Mouse (Mus musculus): ENCODE measurements at regions not wholly inside any gene's neighbourhood (a gene's known extent, or its start where the extent isn't known, plus 50 kb on each side); places are given as distances from the start of the nearest gene placed in this dataset.

DNA sequence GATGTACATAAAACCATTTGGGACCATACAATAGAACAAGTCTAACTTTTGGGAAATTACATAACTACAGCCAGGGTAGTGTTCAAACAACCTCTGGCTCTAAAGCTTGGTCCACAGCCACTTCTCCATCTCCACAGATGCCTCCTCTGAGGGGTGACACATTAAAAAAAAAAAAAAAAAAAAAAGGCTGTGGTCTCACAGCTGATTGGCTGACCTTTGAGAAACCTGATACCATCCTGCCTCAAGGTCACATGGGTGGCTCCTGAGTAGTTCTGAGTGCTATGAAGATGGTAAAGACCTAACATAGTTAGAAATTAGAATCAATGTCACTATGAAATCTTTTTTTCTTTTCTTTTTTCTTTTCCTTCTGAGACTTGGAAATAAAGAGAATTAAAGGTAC, 102.4 kb downstream of the Tmem182 start:
- H3K4me3 ChIP-seq (ENCODE audit: insufficient read depth, low read depth, low read length) = no peak overlapping the region
- H3K27ac ChIP-seq (ENCODE audit: insufficient read depth, low read depth, low read length) = no peak overlapping the region
- TF ChIP-seq CTCF (conservative IDR thresholded peaks at IDR 0.05; ENCODE audit: insufficient read depth, insufficient read length, low read depth, low read length) = no peak
- TF ChIP-seq POLR2A (IDR thresholded peaks at IDR 0.05; ENCODE audit: low read depth, low read length) = no peak
- no peaks in the 10 kb centered on the region for H3K4me1 ChIP-seq (ENCODE audit: control insufficient read depth, insufficient read depth, low read length)
- H3K36me3 ChIP-seq (ENCODE audit: control insufficient read depth, insufficient read depth, low read length) = no peaks in the 10 kb centered on the region
- no peaks in the 10 kb centered on the region for H3K27me3 ChIP-seq (replicated peaks; ENCODE audit: control insufficient read depth, insufficient read depth, low read length)
- DNase-seq = no peak

DNA sequence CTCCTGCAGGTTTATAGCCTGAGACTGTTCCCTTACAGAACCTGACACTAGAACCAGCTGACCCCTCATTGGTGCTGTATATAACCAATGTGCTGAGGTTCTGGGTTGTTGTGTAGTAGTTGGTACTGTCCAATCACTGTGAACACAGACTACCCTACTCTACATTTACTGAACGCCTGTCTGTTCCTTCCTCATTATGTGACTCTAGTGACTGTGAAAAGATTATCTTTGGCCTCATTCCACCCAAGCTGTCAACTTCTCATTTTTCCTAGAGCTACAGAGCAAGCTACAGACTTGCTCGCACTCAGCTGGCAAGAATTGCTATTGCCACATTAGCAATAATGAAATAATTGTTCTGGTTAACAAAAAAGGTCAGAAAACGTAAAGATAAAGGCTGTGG, 108.2 kb downstream of the Tmem182 start:
- TF ChIP-seq CTCF (conservative IDR thresholded peaks at IDR 0.05; ENCODE audit: insufficient read depth, insufficient read length, low read depth, low read length) = no peak
- TF ChIP-seq POLR2A (IDR thresholded peaks at IDR 0.05; ENCODE audit: low read depth, low read length) = no peak
- H3K27ac ChIP-seq (ENCODE audit: insufficient read depth, low read depth, low read length) = no peak overlapping the region
- no peaks in the 10 kb centered on the region for H3K27me3 ChIP-seq (replicated peaks; ENCODE audit: control insufficient read depth, insufficient read depth, low read length)
- whole genome bisulfite sequencing = 56% methylated on average over 3 of the region's 3 CpGs
- no peaks in the 10 kb centered on the region for H3K4me1 ChIP-seq (ENCODE audit: control insufficient read depth, insufficient read depth, low read length)
- no peak for DNase-seq
- no peak overlapping the region for H3K4me3 ChIP-seq (ENCODE audit: insufficient read depth, low read depth, low read length)
- H3K36me3 ChIP-seq (ENCODE audit: control insufficient read depth, insufficient read depth, low read length) = no peaks in the 10 kb centered on the region

DNA sequence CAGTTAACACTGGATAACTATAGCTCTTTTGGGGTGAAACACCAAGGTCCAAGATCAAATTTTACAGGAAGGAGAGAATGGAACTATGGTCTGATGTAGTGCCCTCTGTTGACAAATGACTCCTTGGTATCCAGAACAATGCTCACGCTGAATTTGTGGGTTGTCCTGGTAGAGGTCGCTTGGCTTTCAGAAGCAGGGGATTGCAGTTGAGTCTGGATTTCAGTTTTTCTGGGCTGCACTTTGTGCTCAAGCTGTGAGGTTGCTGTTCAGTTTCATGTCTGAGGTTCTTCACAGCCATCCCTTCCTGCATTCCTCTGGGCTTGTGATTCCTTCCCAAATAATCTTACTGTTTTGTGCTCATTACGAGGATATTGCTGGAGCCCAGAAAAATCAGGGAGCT, 118.9 kb downstream of the Tmem182 start:
- WGBS = 26% methylated on average over 3 of the region's 3 CpGs
- H3K27ac ChIP-seq (ENCODE audit: insufficient read depth, low read depth, low read length) = peak overlapping the region; percentile 99

DNA sequence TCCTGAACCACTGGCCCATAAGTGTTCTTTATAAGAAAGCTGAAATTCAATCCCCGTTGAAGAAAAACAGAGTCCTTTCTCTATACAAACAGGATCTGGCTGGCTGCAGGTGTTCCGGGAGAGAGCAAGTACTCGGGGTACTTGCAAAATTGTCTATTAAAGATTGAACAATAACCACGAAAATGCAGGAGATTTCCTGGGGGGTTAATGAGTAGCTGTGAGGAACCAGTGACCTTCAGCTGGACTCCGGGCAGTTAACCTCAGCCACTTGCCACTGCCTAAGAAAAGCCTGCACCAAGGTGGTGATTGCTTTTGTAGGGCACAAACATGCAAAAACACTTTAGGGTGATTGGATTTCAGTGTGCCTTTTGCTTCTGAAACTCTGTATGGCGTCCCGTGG, 119.4 kb downstream of the Tmem182 start:
- H3K36me3 ChIP-seq (ENCODE audit: control insufficient read depth, insufficient read depth, low read length) = no peaks in the 10 kb centered on the region
- H3K27me3 ChIP-seq (replicated peaks; ENCODE audit: control insufficient read depth, insufficient read depth, low read length) = no peaks in the 10 kb centered on the region
- peak; percentile 95 for DNase-seq
- TF ChIP-seq CTCF (conservative IDR thresholded peaks at IDR 0.05; ENCODE audit: insufficient read depth, insufficient read length, low read depth, low read length) (no peak), POLR2A (IDR thresholded peaks at IDR 0.05; ENCODE audit: low read depth, low read length) (no peak)
- WGBS = 24% methylated on average over 7 of the region's 7 CpGs
- H3K4me1 ChIP-seq (ENCODE audit: control insufficient read depth, insufficient read depth, low read length) = peaks cover 23% of the 10 kb centered on the region
- H3K27ac ChIP-seq (ENCODE audit: insufficient read depth, low read depth, low read length) = peak overlapping the region; percentile 99
- no peak overlapping the region for H3K4me3 ChIP-seq (ENCODE audit: insufficient read depth, low read depth, low read length)

More for the DNA sequence above, 118.9 kb downstream of the Tmem182 start:
- peak; percentile 63 for DNase-seq
- H3K36me3 ChIP-seq (ENCODE audit: control insufficient read depth, insufficient read depth, low read length) = no peaks in the 10 kb centered on the region
- TF ChIP-seq CTCF (conservative IDR thresholded peaks at IDR 0.05; ENCODE audit: insufficient read depth, insufficient read length, low read depth, low read length) (no peak), POLR2A (IDR thresholded peaks at IDR 0.05; ENCODE audit: low read depth, low read length) (no peak)
- no peaks in the 10 kb centered on the region for H3K27me3 ChIP-seq (replicated peaks; ENCODE audit: control insufficient read depth, insufficient read depth, low read length)
- H3K4me3 ChIP-seq (ENCODE audit: insufficient read depth, low read depth, low read length) = no peak overlapping the region
- H3K4me1 ChIP-seq (ENCODE audit: control insufficient read depth, insufficient read depth, low read length) = peaks cover 23% of the 10 kb centered on the region

DNA sequence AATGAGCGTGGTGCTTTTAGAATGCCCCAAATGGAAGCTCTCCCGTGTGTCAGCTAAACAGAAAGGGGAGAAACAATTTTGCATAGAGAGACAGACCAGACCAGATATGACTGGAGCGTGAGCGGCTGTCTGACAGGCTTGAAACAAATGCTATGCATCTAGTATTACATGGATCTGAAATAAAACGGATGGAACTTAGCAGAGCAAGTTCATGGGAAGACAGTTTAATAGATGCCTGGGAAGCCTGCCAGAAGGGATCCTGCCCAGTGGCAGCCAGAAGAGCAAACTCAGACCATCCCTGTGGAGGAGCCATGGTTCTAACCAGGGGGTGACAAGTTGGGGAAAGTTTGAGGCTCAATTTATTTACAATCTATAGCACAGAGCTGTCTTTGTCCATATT, 126.0 kb downstream of the Tmem182 start:
- Histone ChIP-seq H3K27ac (ENCODE audit: insufficient read depth, low read depth, low read length) (no peak overlapping the region), H3K4me3 (ENCODE audit: insufficient read depth, low read depth, low read length) (no peak overlapping the region), H3K27me3 (replicated peaks; ENCODE audit: control insufficient read depth, insufficient read depth, low read length) (no peaks in the 10 kb centered on the region), H3K4me1 (ENCODE audit: control insufficient read depth, insufficient read depth, low read length) (peaks cover 3% of the 10 kb centered on the region), H3K36me3 (ENCODE audit: control insufficient read depth, insufficient read depth, low read length) (no peaks in the 10 kb centered on the region)
- TF ChIP-seq POLR2A (IDR thresholded peaks at IDR 0.05; ENCODE audit: low read depth, low read length) (no peak), CTCF (conservative IDR thresholded peaks at IDR 0.05; ENCODE audit: insufficient read depth, insufficient read length, low read depth, low read length) (no peak)
- peak; percentile 24 for DNase-seq
- WGBS = 41% methylated on average over 5 of the region's 5 CpGs

DNA sequence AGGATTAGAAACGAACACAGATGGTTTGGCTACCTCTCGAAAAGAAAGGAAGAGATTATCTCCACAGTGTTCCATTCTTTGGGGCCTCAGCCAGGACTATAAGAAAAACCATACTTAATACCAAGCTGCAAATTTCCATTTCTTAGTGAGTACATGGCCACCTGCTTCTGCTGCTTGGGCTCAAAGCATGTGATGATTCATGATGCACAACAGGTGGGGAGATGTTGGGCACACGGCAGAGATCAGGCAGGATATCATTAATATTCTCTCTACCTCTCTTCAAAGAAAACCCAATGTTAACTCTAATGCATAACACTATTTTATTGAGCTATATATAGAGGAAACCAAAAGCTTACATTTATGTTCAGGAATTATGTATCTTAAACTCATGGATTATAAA, 131.3 kb downstream of the Tmem182 start:
- DNase-seq = no peak
- Histone ChIP-seq H3K27me3 (replicated peaks; ENCODE audit: control insufficient read depth, insufficient read depth, low read length) (no peaks in the 10 kb centered on the region), H3K4me3 (ENCODE audit: insufficient read depth, low read depth, low read length) (no peak overlapping the region), H3K4me1 (ENCODE audit: control insufficient read depth, insufficient read depth, low read length) (no peaks in the 10 kb centered on the region), H3K27ac (ENCODE audit: insufficient read depth, low read depth, low read length) (no peak overlapping the region), H3K36me3 (ENCODE audit: control insufficient read depth, insufficient read depth, low read length) (no peaks in the 10 kb centered on the region)
- no peak for TF ChIP-seq POLR2A (IDR thresholded peaks at IDR 0.05; ENCODE audit: low read depth, low read length)
- no peak for TF ChIP-seq CTCF (conservative IDR thresholded peaks at IDR 0.05; ENCODE audit: insufficient read depth, insufficient read length, low read depth, low read length)
- 82% methylated on average over 3 of the region's 3 CpGs for WGBS

DNA sequence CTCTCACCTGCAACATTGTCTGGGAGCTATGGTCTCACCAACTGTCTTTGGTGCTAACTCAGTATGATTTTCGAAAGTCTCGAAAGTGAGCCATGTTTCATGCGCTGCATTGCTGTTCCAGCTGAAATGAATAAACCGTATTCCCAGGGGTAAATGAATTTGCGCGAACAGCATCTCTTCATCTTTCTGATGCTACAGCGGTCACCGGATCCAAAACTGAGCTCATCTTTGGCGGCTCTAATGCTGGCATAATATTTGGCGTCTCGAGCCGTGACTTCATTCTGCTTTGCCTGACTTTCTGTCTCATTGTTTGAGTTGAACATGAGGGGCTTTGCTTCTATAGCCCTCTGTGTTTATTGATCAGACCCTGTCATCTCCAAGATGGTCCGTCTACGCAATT, 137.3 kb downstream of the Tmem182 start:
- H3K27me3 ChIP-seq (replicated peaks; ENCODE audit: control insufficient read depth, insufficient read depth, low read length) = no peaks in the 10 kb centered on the region
- H3K36me3 ChIP-seq (ENCODE audit: control insufficient read depth, insufficient read depth, low read length) = no peaks in the 10 kb centered on the region
- no peaks in the 10 kb centered on the region for H3K4me1 ChIP-seq (ENCODE audit: control insufficient read depth, insufficient read depth, low read length)
- no peak for TF ChIP-seq POLR2A (IDR thresholded peaks at IDR 0.05; ENCODE audit: low read depth, low read length)
- TF ChIP-seq CTCF (conservative IDR thresholded peaks at IDR 0.05; ENCODE audit: insufficient read depth, insufficient read length, low read depth, low read length) = no peak
- no peak overlapping the region for H3K27ac ChIP-seq (ENCODE audit: insufficient read depth, low read depth, low read length)
- H3K4me3 ChIP-seq (ENCODE audit: insufficient read depth, low read depth, low read length) = no peak overlapping the region
- no peak for DNase-seq
- WGBS = 96% methylated on average over 14 of the region's 14 CpGs

DNA sequence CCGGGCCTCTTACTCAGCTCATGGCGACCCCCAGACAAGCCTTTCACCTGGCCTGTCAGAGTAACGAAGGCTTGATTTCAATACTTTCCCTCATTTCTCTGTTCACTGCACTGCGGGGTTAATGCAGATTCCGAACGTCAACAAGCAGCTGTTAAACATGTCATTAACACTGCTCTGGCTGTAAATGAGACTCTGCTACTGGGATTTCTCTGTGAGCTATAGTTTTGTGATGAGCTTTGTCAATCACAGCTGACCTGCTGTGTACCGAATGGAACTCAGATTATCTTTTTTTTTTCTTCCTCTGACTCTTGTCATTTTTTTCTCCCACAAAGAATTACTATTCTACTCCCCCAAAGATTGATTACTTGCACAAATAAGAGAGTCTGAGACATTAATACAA, 137.8 kb downstream of the Tmem182 start:
- Histone ChIP-seq H3K4me3 (ENCODE audit: insufficient read depth, low read depth, low read length) (no peak overlapping the region), H3K36me3 (ENCODE audit: control insufficient read depth, insufficient read depth, low read length) (no peaks in the 10 kb centered on the region), H3K27me3 (replicated peaks; ENCODE audit: control insufficient read depth, insufficient read depth, low read length) (no peaks in the 10 kb centered on the region), H3K4me1 (ENCODE audit: control insufficient read depth, insufficient read depth, low read length) (no peaks in the 10 kb centered on the region), H3K27ac (ENCODE audit: insufficient read depth, low read depth, low read length) (no peak overlapping the region)
- TF ChIP-seq POLR2A (IDR thresholded peaks at IDR 0.05; ENCODE audit: low read depth, low read length) = no peak
- TF ChIP-seq CTCF (conservative IDR thresholded peaks at IDR 0.05; ENCODE audit: insufficient read depth, insufficient read length, low read depth, low read length) = no peak
- DNase-seq = no peak
- WGBS = 51% methylated on average over 7 of the region's 7 CpGs
